ENCODE assay signal across 17 mouse cellular contexts in the genomic region with DNA sequence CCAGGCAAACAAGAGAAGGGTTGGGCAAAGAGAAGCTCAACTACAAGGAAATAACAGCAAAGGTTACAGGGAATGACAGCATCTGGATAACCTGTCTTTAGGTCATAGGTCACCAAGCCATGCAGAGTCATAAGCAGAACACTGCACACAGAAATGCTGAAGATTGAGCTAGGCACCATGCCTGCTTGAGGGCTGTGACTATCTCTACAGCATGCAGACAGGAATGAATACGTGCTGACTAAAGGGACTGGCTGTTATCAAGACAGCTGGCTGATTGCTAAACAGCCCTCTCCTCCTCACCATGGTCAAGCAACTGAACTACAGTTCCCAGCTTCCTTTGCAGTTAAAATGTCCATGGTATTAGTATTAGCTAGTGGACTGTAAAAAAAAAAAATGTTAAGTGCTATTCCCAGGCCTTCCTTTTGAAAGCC. TPM values are rescaled to one million over a fixed set of nuclear protein-coding genes. Genes with fewer than 3 reads are reported as not detected.
A peak's percentile ranks its signal among the peaks of the same experiment; 100 is the strongest.
DNase-seq lines count a peak whose midpoint lies in the region; ATAC-seq and TF ChIP-seq lines count a peak whose summit lies in the region.
"Had no signal": no experiment of that assay in that cellular context is flagged by ENCODE, and none has a peak within 500 bp of the region (broad histone marks: within the 10 kb centered on the region; RNA-seq: fewer than 3 reads in every experiment).

No protein-coding gene starts in this region.

- 30% methylated on average over 1 of the region's 1 CpGs for WGBS in large intestine, adult 2 months

- no peak overlapping the region for H3K27ac ChIP-seq in ES-E14 (ENCODE audit: insufficient read depth, low read depth, low read length, poor library complexity, severe bottlenecking)
- H3K27ac ChIP-seq: embryonic facial prominence, embryonic 10.5 days; hindbrain, embryonic 15.5 days; layer of hippocampus, adult 2 months; left cerebral cortex, adult 2 months; limb, embryonic 15.5 days; neural tube, embryonic 15.5 days had no signal

- ATAC-seq in megakaryocyte-erythroid progenitor cell, adult 5-6 weeks (replicated peaks; ENCODE audit: low FRiP score, low TSS enrichment, poor library complexity, severe bottlenecking) = peak; percentile 88
- no peak for ATAC-seq in inflammation-experienced regulatory T-cells, adult 6 months

- DNase-seq in ES-E14 (ENCODE audit: low read depth, low spot score) (no peak), adipocyte (ENCODE audit: low spot score) (peak; percentile 85)
- DNase-seq in large intestine, adult 2 months (ENCODE audit: low read depth, low spot score) = peak; percentile 48
- no peak for DNase-seq in cerebellum, adult 9-11 months
- DNase-seq in spleen, postnatal 10 days (ENCODE audit: low spot score in 2 of 2) = no peak
- DNase-seq: cerebellum, adult 9-10 months; right cerebral cortex, adult 18-20 months had no signal

- H3K36me3 ChIP-seq in ES-E14 (ENCODE audit: control insufficient read depth, insufficient read depth, low read length, poor library complexity, severe bottlenecking) = no peaks in the 10 kb centered on the region
- H3K36me3 ChIP-seq: embryonic facial prominence, embryonic 10.5 days; hindbrain, embryonic 15.5 days; limb, embryonic 15.5 days; neural tube, embryonic 15.5 days had no signal

- in situ Hi-C loops in ES-E14 (cut with MboI; ENCODE audit: low sequenced_read_pairs in 2 of 2, unreplicated experiment in 2 of 2) = no loop called here

- H3K4me3 ChIP-seq in ES-E14 (ENCODE audit: insufficient read depth in 1 of 2, low read depth in 1 of 2, low read length in 2 of 2, poor library complexity in 1 of 2, severe bottlenecking in 1 of 2) = no peak overlapping the region
- H3K4me3 ChIP-seq: embryonic facial prominence, embryonic 10.5 days; hindbrain, embryonic 15.5 days; layer of hippocampus, adult 2 months; left cerebral cortex, adult 2 months; limb, embryonic 15.5 days; megakaryocyte, embryonic 14.5 days; neural tube, embryonic 15.5 days had no signal

- no peaks in the 10 kb centered on the region for H3K9me3 ChIP-seq in ES-E14 (ENCODE audit: control insufficient read depth, insufficient read depth, low read depth, low read length)
- H3K9me3 ChIP-seq: embryonic facial prominence, embryonic 10.5 days; hindbrain, embryonic 15.5 days; limb, embryonic 15.5 days; megakaryocyte, embryonic 14.5 days; neural tube, embryonic 15.5 days had no signal

- no peak overlapping the region for H3K9ac ChIP-seq in ES-E14 (ENCODE audit: insufficient read depth, low read depth, low read length, poor library complexity, severe bottlenecking)
- H3K9ac ChIP-seq: hindbrain, embryonic 15.5 days; limb, embryonic 15.5 days; neural tube, embryonic 15.5 days had no signal

- H3K4me1 ChIP-seq in ES-E14 (ENCODE audit: control insufficient read depth in 2 of 2, insufficient read depth in 2 of 2, low read length in 2 of 2, poor library complexity in 1 of 2) = peaks cover 5 to 15% of the 10 kb centered on the region in 2 experiments; a peak in 2 of 4 replicates
- H3K4me1 ChIP-seq: embryonic facial prominence, embryonic 10.5 days; hindbrain, embryonic 15.5 days; limb, embryonic 15.5 days had no signal

TF ChIP-seq in ES-E14, 5 proteins besides CTCF, POLR2A, EP300 and RAD21:
- TF ChIP-seq CHD2 (IDR thresholded peaks at IDR 0.05; ENCODE audit: low read depth, low read length) (no peak), HCFC1 (IDR thresholded peaks at IDR 0.05; ENCODE audit: borderline replicate concordance, insufficient read depth, low read length) (0 out of 2 replicates have a peak, but pooled peaks have one; percentile 41), MAFK (IDR thresholded peaks at IDR 0.05; ENCODE audit: insufficient read depth, low read depth, low read length) (no peak), ZC3H11A (IDR thresholded peaks at IDR 0.05; ENCODE audit: borderline replicate concordance, low read depth, low read length) (no peak)
TF ChIP-seq in ES-E14: peak in this region for 1.

RNA-seq across cellular contexts. Expression of a gene that starts 9.2 kb away (rescaled TPM):
- total RNA-seq in ES-E14 (2012; rRNA removed) = 34.4 and 35.7 TPM in 2 replicates
- 24.9 and 36.9 TPM in 2 replicates for polyA plus RNA-seq in large intestine, adult 2 months (2012; rRNA removed)
- 38.9 and 54.0 TPM in 2 replicates for total RNA-seq in megakaryocyte-erythroid progenitor cell, adult 5-6 weeks (2014; fragmentation: Nextera tagmentation)
- total RNA-seq in megakaryocyte-erythroid progenitor cell, adult 5-6 weeks (2017) = 25.7 and 33.0 TPM in 2 replicates
- polyA plus RNA-seq in inflammation-experienced regulatory T-cells, adult 6 months (2017; shearing (Covaris generic)) = 10 to 100 TPM in 1 of 3 experiments, 1 to 10 TPM in 2; 7.0 to 10.1 (median 9.3) TPM

RNA-seq across cellular contexts. Expression of a gene that starts 40.5 kb away (rescaled TPM):
- total RNA-seq in ES-E14 (2012; rRNA removed) = 37.0 and 79.2 TPM in 2 replicates
- 0.90 and 1.6 TPM in 2 replicates for polyA plus RNA-seq in large intestine, adult 2 months (2012; rRNA removed)
- total RNA-seq in megakaryocyte-erythroid progenitor cell, adult 5-6 weeks (2014; fragmentation: Nextera tagmentation) = 11.5 and 18.4 TPM in 2 replicates
- total RNA-seq in megakaryocyte-erythroid progenitor cell, adult 5-6 weeks (2017) = 7.5 and 19.9 TPM in 2 replicates
- not detected for polyA plus RNA-seq in inflammation-experienced regulatory T-cells, adult 6 months (2017; shearing (Covaris generic))
- total RNA-seq: monocyte, adult 5-6 weeks had no signal

Comparison
In these comparisons a context has a peak if more than half of its experiments do, and no peak if none do; other contexts are left out.
1. DNase-seq: peak in adipocyte (single experiment) and large intestine, adult 2 months (single experiment); none in ES-E14 (single experiment), cerebellum, adult 9-11 months (single experiment) and spleen, postnatal 10 days (0 of 2).